Mouse (Mus musculus): Measurements from ENCODE around the gene Ifngr2. TPM values are rescaled to one million over a fixed set of nuclear protein-coding genes. Genes with fewer than 3 reads are reported as not detected.
A peak's percentile ranks its signal among the peaks of the same experiment; 100 is the strongest.

Gene Ifngr2
- polyA plus RNA-seq, 1 experiment, result 5.0 TPM

DNA sequence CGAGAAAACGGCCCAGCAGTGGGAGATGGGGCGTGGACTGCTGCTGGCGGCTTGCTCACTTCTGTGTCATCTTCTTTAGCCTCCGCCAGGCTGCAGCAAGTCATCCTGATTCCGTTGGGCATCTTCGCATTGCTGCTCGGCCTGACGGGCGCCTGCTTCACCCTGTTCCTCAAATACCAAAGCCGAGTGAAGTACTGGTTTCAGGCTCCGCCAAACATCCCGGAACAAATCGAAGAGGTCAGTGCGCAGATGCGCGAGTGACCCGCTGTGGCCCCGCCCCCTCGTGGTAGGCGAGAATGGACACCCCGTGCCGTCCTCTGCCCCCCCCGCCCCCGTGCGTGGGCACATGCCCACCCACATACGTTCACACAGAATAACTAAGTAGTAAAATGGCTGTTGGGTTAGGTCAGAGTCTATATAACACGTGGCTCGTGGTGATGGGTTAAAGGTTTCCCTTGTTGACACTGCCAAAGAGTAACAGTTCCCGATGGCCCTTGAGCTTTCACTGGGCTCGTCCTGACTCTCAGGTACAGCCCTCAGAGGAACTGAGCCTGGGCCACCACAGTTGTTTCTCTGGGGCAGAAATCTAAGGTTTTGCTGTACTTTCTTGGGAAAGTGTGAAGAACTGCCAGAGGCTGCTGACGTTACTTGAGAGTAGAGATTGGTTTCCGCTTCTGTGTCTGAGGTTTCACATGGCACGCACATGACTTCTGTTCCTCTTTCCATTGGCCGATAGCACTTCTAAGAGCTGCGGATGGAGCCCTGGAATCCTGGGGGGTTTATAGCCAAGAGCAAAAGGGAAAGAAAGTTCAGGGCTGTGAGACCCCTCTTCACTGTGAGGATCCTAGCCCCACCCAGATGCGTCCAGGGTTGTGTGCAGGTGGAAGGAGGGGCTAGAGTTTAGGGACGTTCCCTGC lies 14.9 kb downstream of the Ifngr2 start:
- Histone ChIP-seq H3K9ac (ENCODE audit: low read depth, poor library complexity, severe bottlenecking) (no peak overlapping the region), H3K4me3 (ENCODE audit: low read depth, low read length) (peak overlapping the region; percentile 5; the same call in 1 of the 2 replicates), H3K27ac (ENCODE audit: insufficient read depth, low read length) (0 out of 2 replicates have a peak overlapping the region, but pooled peaks have one; percentile 31), H3K27me3 (ENCODE audit: control insufficient read depth, insufficient read depth, low read length, poor library complexity, severe bottlenecking) (no peaks in the 10 kb centered on the region), H3K4me1 (ENCODE audit: control insufficient read depth, insufficient read depth, low read length) (peaks cover 3% of the 10 kb centered on the region), H3K36me3 (ENCODE audit: control insufficient read depth, insufficient read depth, low read length, poor library complexity, severe bottlenecking) (no peaks in the 10 kb centered on the region), H3K9me3 (replicated peaks; ENCODE audit: control insufficient read depth, insufficient read depth, low read length, poor library complexity, severe bottlenecking) (0 out of 2 replicates have a peak, but pooled peaks cover 3% of the 10 kb centered on the region)
- no peak for TF ChIP-seq POLR2A (IDR thresholded peaks at IDR 0.05; ENCODE audit: insufficient read depth, low read length)
- TF ChIP-seq EP300 (IDR thresholded peaks at IDR 0.05; ENCODE audit: insufficient read depth, low read depth, low read length), result 0 out of 2 replicates have a peak, but pooled peaks have one; percentile 21

DNA sequence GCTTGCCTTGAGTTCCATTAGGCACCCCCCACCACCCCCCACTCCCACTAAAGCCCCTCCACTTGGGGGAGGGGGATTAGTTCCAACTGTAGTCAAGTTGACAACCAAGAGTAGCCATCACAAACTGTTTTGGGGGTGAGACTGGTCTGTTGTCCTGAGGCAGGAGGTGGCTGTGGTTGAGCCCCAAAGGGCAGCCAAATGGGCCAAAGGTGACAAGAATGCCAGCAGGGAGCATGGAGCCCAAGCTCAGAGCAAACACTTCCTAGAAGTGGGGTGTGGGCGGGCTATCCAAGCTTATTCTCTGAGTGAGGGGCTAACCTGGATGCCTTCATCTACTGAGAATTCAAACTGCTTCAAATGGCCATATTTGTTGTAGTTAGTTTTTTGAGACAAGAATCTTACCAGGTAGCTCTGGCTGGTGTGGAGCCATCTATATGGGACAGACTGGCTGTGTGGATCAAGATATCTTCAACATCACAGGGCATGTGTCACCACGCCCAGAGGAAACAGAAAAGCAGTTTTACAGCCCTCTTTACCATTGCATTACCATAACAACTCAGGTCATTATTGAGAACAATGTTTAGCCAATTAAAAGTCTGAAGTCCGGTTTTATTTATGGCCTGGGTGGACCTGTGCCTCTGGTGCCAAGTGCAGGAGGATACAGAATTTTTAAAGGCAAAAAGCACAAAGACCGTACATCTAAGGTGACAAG lies 17.9 kb downstream of the Ifngr2 start:
- peaks cover 3% of the 10 kb centered on the region for H3K4me1 ChIP-seq (ENCODE audit: control insufficient read depth, insufficient read depth, low read length)
- no peak overlapping the region for H3K4me3 ChIP-seq (ENCODE audit: low read depth, low read length)
- TF ChIP-seq CTCF (IDR thresholded peaks at IDR 0.05; ENCODE audit: low read depth, low read length), result no peak
- TF ChIP-seq POLR2A (IDR thresholded peaks at IDR 0.05; ENCODE audit: insufficient read depth, low read length), result no peak
- no peak for TF ChIP-seq EP300 (IDR thresholded peaks at IDR 0.05; ENCODE audit: insufficient read depth, low read depth, low read length)
- no peak overlapping the region for H3K27ac ChIP-seq (ENCODE audit: insufficient read depth, low read length)
- H3K9me3 ChIP-seq (replicated peaks; ENCODE audit: control insufficient read depth, insufficient read depth, low read length, poor library complexity, severe bottlenecking), result 0 out of 2 replicates have a peak, but pooled peaks cover 3% of the 10 kb centered on the region
- H3K36me3 ChIP-seq (ENCODE audit: control insufficient read depth, insufficient read depth, low read length, poor library complexity, severe bottlenecking), result no peaks in the 10 kb centered on the region
- H3K9ac ChIP-seq (ENCODE audit: low read depth, poor library complexity, severe bottlenecking), result no peak overlapping the region
- no peaks in the 10 kb centered on the region for H3K27me3 ChIP-seq (ENCODE audit: control insufficient read depth, insufficient read depth, low read length, poor library complexity, severe bottlenecking)

DNA sequence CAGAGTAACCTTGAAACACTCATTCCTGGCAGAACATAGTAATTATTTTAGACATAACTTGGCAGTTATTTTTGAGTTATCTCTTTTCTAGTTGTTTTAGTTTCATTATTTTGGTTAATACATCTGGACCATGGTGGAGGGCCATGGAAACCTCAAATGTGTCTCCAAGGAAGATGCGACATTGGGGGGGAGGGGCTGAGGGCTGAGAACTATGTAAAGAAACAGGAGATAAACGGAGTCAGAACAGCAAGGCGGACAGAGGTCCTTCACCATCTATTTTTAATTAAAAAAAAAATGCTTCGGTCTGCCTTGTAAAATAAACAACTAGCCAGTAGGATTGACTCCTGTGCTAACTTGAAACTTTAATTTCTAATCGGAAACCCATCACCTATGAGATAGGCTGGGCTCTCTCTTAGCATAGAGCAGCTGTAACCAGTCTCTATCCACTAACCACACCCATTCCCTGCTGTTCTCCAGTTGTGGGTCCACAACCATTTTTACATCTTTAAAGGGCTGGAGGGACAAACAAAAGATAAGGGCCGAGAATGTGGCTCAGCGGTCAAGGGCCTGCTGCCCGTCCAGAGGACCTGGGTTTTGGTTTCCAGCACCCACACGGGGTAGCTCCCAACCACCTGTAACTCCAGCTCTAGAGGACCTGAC lies 18.6 kb downstream of the Ifngr2 start:
- Histone ChIP-seq H3K4me3 (ENCODE audit: low read depth, low read length) (no peak overlapping the region), H3K9me3 (replicated peaks; ENCODE audit: control insufficient read depth, insufficient read depth, low read length, poor library complexity, severe bottlenecking) (0 out of 2 replicates have a peak, but pooled peaks cover 3% of the 10 kb centered on the region), H3K4me1 (ENCODE audit: control insufficient read depth, insufficient read depth, low read length) (peaks cover 3% of the 10 kb centered on the region), H3K27me3 (ENCODE audit: control insufficient read depth, insufficient read depth, low read length, poor library complexity, severe bottlenecking) (no peaks in the 10 kb centered on the region), H3K36me3 (ENCODE audit: control insufficient read depth, insufficient read depth, low read length, poor library complexity, severe bottlenecking) (no peaks in the 10 kb centered on the region), H3K9ac (ENCODE audit: low read depth, poor library complexity, severe bottlenecking) (no peak overlapping the region), H3K27ac (ENCODE audit: insufficient read depth, low read length) (no peak overlapping the region)
- TF ChIP-seq EP300 (IDR thresholded peaks at IDR 0.05; ENCODE audit: insufficient read depth, low read depth, low read length), result 0 out of 2 replicates have a peak, but pooled peaks have one; percentile 59
- no peak for TF ChIP-seq CTCF (IDR thresholded peaks at IDR 0.05; ENCODE audit: low read depth, low read length)

DNA sequence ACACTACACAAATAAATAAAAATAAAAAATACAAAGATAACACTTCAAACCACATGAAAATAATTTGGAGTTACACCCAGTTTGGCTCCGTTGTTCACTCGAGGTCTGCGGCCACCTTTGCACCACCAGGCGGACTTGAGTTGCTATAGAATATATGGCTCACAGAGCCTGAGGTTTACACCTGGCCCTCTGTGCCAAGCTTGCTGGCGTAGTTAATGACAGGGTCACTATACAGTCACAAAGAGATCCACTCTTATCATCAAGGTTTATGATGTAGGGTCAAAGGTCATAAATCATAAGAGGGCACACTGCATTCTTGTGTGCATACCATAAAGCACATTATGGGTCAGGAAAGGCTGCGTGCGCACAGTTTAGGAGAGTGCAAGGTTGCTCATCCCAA lies 19.1 kb downstream of the Ifngr2 start:
- H3K4me3 ChIP-seq (ENCODE audit: low read depth, low read length), result no peak overlapping the region
- H3K9ac ChIP-seq (ENCODE audit: low read depth, poor library complexity, severe bottlenecking), result no peak overlapping the region
- H3K9me3 ChIP-seq (replicated peaks; ENCODE audit: control insufficient read depth, insufficient read depth, low read length, poor library complexity, severe bottlenecking), result 0 out of 2 replicates have a peak, but pooled peaks cover 3% of the 10 kb centered on the region
- no peaks in the 10 kb centered on the region for H3K36me3 ChIP-seq (ENCODE audit: control insufficient read depth, insufficient read depth, low read length, poor library complexity, severe bottlenecking)
- H3K27ac ChIP-seq (ENCODE audit: insufficient read depth, low read length), result no peak overlapping the region
- TF ChIP-seq CTCF (IDR thresholded peaks at IDR 0.05; ENCODE audit: low read depth, low read length), result no peak
- TF ChIP-seq EP300 (IDR thresholded peaks at IDR 0.05; ENCODE audit: insufficient read depth, low read depth, low read length), result no peak
- TF ChIP-seq POLR2A (IDR thresholded peaks at IDR 0.05; ENCODE audit: insufficient read depth, low read length), result no peak
- H3K27me3 ChIP-seq (ENCODE audit: control insufficient read depth, insufficient read depth, low read length, poor library complexity, severe bottlenecking), result no peaks in the 10 kb centered on the region
- peaks cover 3% of the 10 kb centered on the region for H3K4me1 ChIP-seq (ENCODE audit: control insufficient read depth, insufficient read depth, low read length)

DNA sequence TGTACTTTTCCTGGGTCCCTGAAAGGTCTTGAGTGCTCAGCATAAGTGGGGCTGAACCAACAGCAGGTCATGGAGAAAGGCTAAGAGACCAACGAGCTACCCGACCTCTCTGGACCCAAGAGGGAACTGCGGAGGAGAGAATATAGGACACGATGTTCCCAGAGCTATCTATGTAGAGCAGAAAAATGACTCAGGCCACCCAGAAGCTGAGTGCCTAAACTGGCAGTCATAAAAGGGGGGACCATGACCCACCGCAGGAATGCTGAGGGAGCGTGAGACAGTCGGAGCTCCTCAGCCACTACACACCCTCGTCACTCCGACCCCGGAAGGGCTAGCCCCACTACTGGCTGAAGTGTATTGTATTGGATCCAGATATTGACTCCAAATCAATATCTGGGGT lies 22.1 kb downstream of the Ifngr2 start:
- Histone ChIP-seq H3K9me3 (replicated peaks; ENCODE audit: control insufficient read depth, insufficient read depth, low read length, poor library complexity, severe bottlenecking) (0 out of 2 replicates have a peak, but pooled peaks cover 3% of the 10 kb centered on the region), H3K36me3 (ENCODE audit: control insufficient read depth, insufficient read depth, low read length, poor library complexity, severe bottlenecking) (no peaks in the 10 kb centered on the region), H3K4me1 (ENCODE audit: control insufficient read depth, insufficient read depth, low read length) (peaks cover 1% of the 10 kb centered on the region), H3K27me3 (ENCODE audit: control insufficient read depth, insufficient read depth, low read length, poor library complexity, severe bottlenecking) (no peaks in the 10 kb centered on the region), H3K9ac (ENCODE audit: low read depth, poor library complexity, severe bottlenecking) (no peak overlapping the region), H3K27ac (ENCODE audit: insufficient read depth, low read length) (no peak overlapping the region), H3K4me3 (ENCODE audit: low read depth, low read length) (no peak overlapping the region)
- no peak for TF ChIP-seq POLR2A (IDR thresholded peaks at IDR 0.05; ENCODE audit: insufficient read depth, low read length)
- no peak for TF ChIP-seq EP300 (IDR thresholded peaks at IDR 0.05; ENCODE audit: insufficient read depth, low read depth, low read length)
- TF ChIP-seq CTCF (IDR thresholded peaks at IDR 0.05; ENCODE audit: low read depth, low read length), result no peak
